Mouse (Mus musculus) intestine, embryonic 14.5 days (tissue): ENCODE results near the gene Mrps35. TPM values are rescaled to one million over a fixed set of nuclear protein-coding genes. Genes with fewer than 3 reads are reported as not detected.

Experiments used
- ATAC-seq: fragments of 200-750 bp; cut with Nextera tagmentation; replicated peaks from 2 replicates; pipeline ENCODE4 v1.8.0; 2017; ENCODE audit warnings: low read depth, moderate number of reproducible peaks, moderate TSS enrichment, moderate library complexity; ENCODE audit not compliant: low FRiP score, low TSS enrichment
- DNase-seq: peaks from one replicate; pipeline ENCODE4 v3.0.0-alpha.2; 2018; ENCODE audit warnings: low spot score
- H3K27ac ChIP-seq: fragments of 300-500 bp; sonication (generic); 2 replicates; pipeline ENCODE4 v1.5.1; 2014; ENCODE audit warnings: low read depth, mild to moderate bottlenecking, control low read depth
- H3K27me3 ChIP-seq: fragments of 300-500 bp; sonication (generic); replicated peaks from 2 replicates; pipeline ENCODE4 v1.6.1; 2014; ENCODE audit warnings: low read length, control low read depth; ENCODE audit not compliant: control insufficient read depth, insufficient read depth
- H3K36me3 ChIP-seq: fragments of 300-500 bp; sonication (generic); 2 replicates; pipeline ENCODE4 v1.6.1; 2014; ENCODE audit warnings: low read length, control low read depth; ENCODE audit not compliant: control insufficient read depth, insufficient read depth
- H3K4me1 ChIP-seq: fragments of 300-500 bp; sonication (generic); replicated peaks from 2 replicates; pipeline ENCODE4 v1.6.1; 2014; ENCODE audit warnings: low read length, control low read depth, mixed read lengths; ENCODE audit not compliant: control insufficient read depth, insufficient read depth
- H3K4me2 ChIP-seq: fragments of 300-500 bp; sonication (generic); 2 replicates; pipeline ENCODE4 v1.6.1; 2014; ENCODE audit warnings: low read length
- H3K4me3 ChIP-seq: fragments of 300-500 bp; sonication (generic); 2 replicates; pipeline ENCODE4 v1.5.1; 2014; ENCODE audit warnings: low read depth, low read length, control low read depth, mixed read lengths
- H3K9ac ChIP-seq: fragments of 300-500 bp; sonication (generic); 2 replicates; pipeline ENCODE4 v1.6.1; 2014; ENCODE audit warnings: mild to moderate bottlenecking, low read length
- H3K9me3 ChIP-seq: fragments of 300-500 bp; sonication (generic); 2 replicates; pipeline ENCODE4 v1.6.1; 2016; ENCODE audit warnings: low read length, control low read depth; ENCODE audit not compliant: control insufficient read depth
- WGBS: fragments of 180-500 bp; shearing (Covaris S2); extraction: QIAGEN DNeasy Blood & Tissue Kit; methylation state at CpG from one replicate; pipeline ENCODE4 v1.1.7; 2014; 5-methylcytosine and 5-hydroxymethylcytosine counted together
- polyA plus RNA-seq: library from polyadenylated mRNA; unstranded; fragments of >200 nt; fragmentation: Nextera tagmentation; extraction: Ambion mirVana; gene quantifications from 2 replicates; pipeline ENCODE4 v1.2.1, GENCODE M21; 2014

Gene Mrps35
- polyA plus RNA-seq, 1 experiment from 2014 or later: 149 TPM

- H3K4me1 ChIP-seq: no peaks in the 10 kb centered on the region
- no peak overlapping the region for H3K4me2 ChIP-seq
- no peak overlapping the region for H3K27ac ChIP-seq
- no peaks in the 10 kb centered on the region for H3K9me3 ChIP-seq
- no peaks in the 10 kb centered on the region for H3K27me3 ChIP-seq
- DNase-seq (peak; percentile 45), ATAC-seq (no peak)
- peaks cover 65% of the 10 kb centered on the region for H3K36me3 ChIP-seq
- WGBS: 70% methylated on average over 7 of the region's 7 CpGs
- H3K4me3 ChIP-seq: no peak overlapping the region
- no peak overlapping the region for H3K9ac ChIP-seq
These were observed 19.5 kb downstream of the Mrps35 start for GRCm38 (mm10) chr6:147062034-147062433.

DNA sequence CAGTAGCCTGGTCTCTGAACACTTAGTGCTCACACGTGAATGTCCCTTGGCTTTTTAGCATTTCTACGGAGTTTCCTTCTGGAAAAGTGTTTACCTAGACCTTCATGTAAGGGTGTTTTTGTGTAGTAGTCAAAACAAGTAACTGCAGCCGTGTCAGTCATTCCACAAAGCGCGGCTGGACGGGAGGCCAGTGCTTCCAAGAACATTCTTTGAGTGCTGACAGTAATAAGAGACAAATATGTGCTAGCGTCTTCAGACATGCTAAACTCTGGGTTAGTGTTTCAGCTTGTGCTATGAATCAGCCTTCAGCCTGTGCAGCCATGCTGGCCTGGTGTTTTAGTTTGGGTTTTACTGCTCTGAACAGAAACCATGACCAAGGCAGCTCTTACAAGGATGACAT, 20.1 kb downstream of the Mrps35 start:
- WGBS: 90% methylated on average over 7 of the region's 7 CpGs
- Histone ChIP-seq H3K36me3 (peaks cover 66% of the 10 kb centered on the region), H3K4me1 (no peaks in the 10 kb centered on the region), H3K9me3 (no peaks in the 10 kb centered on the region), H3K27me3 (no peaks in the 10 kb centered on the region), H3K4me2 (no peak overlapping the region), H3K9ac (no peak overlapping the region), H3K27ac (no peak overlapping the region), H3K4me3 (no peak overlapping the region)
- ATAC-seq (no peak), DNase-seq (peak; percentile 41)

DNA sequence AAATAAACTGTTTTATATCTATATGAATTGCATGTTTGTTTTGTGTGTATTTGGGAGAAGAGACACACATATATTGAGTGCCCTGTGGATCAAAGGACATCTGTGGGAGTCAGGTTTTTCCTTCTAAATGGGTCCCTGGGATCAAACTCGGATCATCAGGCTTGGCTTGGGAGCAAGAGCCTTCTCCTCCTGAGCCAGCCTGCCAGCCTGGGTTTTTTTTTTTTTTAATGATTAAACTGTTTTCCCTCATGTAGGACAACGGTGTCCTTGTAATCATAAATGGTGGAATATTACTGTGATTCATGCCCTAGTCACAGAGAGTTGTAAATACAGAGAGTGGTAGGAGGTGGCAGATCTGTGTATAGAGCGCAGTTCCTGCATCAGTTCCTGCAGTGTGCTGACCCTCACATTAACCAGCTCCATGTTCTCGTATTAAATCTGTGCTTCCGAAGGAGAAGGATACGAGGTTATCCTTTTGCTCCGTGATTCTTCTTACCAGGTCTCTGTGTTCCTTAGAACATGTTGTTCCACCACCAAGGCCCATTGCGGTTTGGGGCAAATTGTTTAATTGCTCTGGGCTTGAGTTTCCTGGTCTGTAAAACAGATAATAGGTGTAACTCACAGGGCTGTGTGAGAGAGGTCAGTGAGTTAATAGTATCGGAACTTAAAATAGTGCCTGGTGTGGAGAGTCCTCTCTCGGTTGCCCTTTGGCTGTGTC, 21.8 kb downstream of the Mrps35 start:
- H3K27me3 ChIP-seq: no peaks in the 10 kb centered on the region
- no peak overlapping the region for H3K4me2 ChIP-seq
- no peak overlapping the region for H3K27ac ChIP-seq
- DNase-seq (no peak), ATAC-seq (no peak)
- H3K4me3 ChIP-seq: no peak overlapping the region
- peaks cover 65% of the 10 kb centered on the region for H3K36me3 ChIP-seq
- no peaks in the 10 kb centered on the region for H3K4me1 ChIP-seq
- 85% methylated on average over 10 of the region's 10 CpGs for WGBS
- H3K9me3 ChIP-seq: no peaks in the 10 kb centered on the region
- H3K9ac ChIP-seq: no peak overlapping the region

DNA sequence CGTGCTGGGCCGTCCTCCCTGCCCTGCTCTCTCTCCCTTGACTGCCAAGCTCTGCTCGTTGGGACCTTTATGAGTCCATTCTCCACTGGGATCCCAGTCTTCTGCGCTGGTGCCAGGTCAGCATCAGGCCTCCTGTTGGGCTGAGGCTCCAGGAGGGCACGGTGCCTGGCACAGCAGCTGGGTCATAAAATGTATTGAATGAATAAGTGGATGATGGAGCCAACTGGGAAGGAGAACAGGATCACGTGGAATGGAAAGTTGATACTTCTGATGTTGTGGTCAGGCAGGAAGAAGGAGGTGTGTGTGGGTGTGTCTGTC, 22.3 kb downstream of the Mrps35 start:
- Histone ChIP-seq H3K4me2 (no peak overlapping the region), H3K9ac (no peak overlapping the region), H3K27ac (no peak overlapping the region), H3K4me1 (no peaks in the 10 kb centered on the region), H3K36me3 (peaks cover 69% of the 10 kb centered on the region), H3K9me3 (no peaks in the 10 kb centered on the region), H3K27me3 (no peaks in the 10 kb centered on the region), H3K4me3 (no peak overlapping the region)
- DNase-seq (no peak), ATAC-seq (no peak)
- WGBS: 77% methylated on average over 6 of the region's 6 CpGs

GRCm38 (mm10) chr6:147075808-147076387, 33.3 kb downstream of the Mrps35 start:
- H3K36me3 ChIP-seq: peaks cover 17% of the 10 kb centered on the region
- H3K4me1 ChIP-seq: no peaks in the 10 kb centered on the region
- H3K27ac ChIP-seq: peak overlapping the region; percentile 68
- WGBS: 44% methylated on average over 5 of the region's 5 CpGs
- H3K27me3 ChIP-seq: no peaks in the 10 kb centered on the region
- DNase-seq (no peak), ATAC-seq (no peak)
- H3K4me3 ChIP-seq: no peak overlapping the region
- no peak overlapping the region for H3K9ac ChIP-seq
- no peaks in the 10 kb centered on the region for H3K9me3 ChIP-seq
- no peak overlapping the region for H3K4me2 ChIP-seq

DNA sequence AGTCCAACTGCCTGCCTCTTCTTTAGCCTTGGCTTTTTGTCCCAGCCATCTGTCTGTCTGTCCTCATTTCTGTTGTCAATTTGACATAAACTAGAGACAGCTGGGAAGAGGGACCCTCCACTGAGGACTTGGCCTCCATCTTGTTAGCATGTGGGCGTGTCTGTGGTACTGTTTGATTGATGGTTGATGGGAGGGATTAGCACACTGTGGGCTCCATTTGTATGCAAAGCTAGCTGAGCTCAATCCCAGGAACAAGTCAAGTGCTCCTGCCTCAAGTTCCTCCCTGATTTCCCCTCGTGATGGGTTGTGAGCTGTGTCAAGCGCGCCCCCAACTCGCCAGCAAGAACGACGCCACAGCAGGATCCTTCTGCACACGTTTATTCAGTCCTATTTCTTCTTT, 34.3 kb downstream of the Mrps35 start:
- H3K4me2 ChIP-seq: no peak overlapping the region
- WGBS: 78% methylated on average over 8 of the region's 8 CpGs
- H3K9me3 ChIP-seq: no peaks in the 10 kb centered on the region
- H3K27ac ChIP-seq: no peak overlapping the region
- ATAC-seq: no peak
- no peak overlapping the region for H3K9ac ChIP-seq
- H3K4me1 ChIP-seq: no peaks in the 10 kb centered on the region
- no peak overlapping the region for H3K4me3 ChIP-seq
- peaks cover 7% of the 10 kb centered on the region for H3K36me3 ChIP-seq
- DNase-seq: no peak
- H3K27me3 ChIP-seq: no peaks in the 10 kb centered on the region

- no peak overlapping the region for H3K27ac ChIP-seq
- no peak overlapping the region for H3K4me3 ChIP-seq
- no peaks in the 10 kb centered on the region for H3K4me1 ChIP-seq
- 93% methylated on average over 10 of the region's 10 CpGs for WGBS
- H3K9me3 ChIP-seq: no peaks in the 10 kb centered on the region
- DNase-seq (no peak), ATAC-seq (no peak)
- H3K27me3 ChIP-seq: no peaks in the 10 kb centered on the region
- H3K4me2 ChIP-seq: no peak overlapping the region
- H3K36me3 ChIP-seq: no peaks in the 10 kb centered on the region
- no peak overlapping the region for H3K9ac ChIP-seq
These were observed 37.4 kb downstream of the Mrps35 start for GRCm38 (mm10) chr6:147079919-147080318.

- Histone ChIP-seq H3K9me3 (no peaks in the 10 kb centered on the region), H3K4me3 (no peak overlapping the region), H3K27ac (no peak overlapping the region), H3K27me3 (no peaks in the 10 kb centered on the region), H3K4me2 (no peak overlapping the region), H3K9ac (no peak overlapping the region), H3K36me3 (no peaks in the 10 kb centered on the region), H3K4me1 (peaks cover 15% of the 10 kb centered on the region; the same call in 1 of the 2 replicates)
- ATAC-seq (no peak), DNase-seq (no peak)
- WGBS: 69% methylated on average over 7 of the region's 7 CpGs
These were observed 43.0 kb downstream of the Mrps35 start for GRCm38 (mm10) chr6:147085398-147086040.
